Mouse (Mus musculus) heart, postnatal 4 days (tissue): ENCODE data around the gene Zfp36. TPM values are rescaled to one million over a fixed set of nuclear protein-coding genes. Genes with fewer than 3 reads are reported as not detected.

Experiments used
- DNase-seq: peaks from one replicate; pipeline ENCODE4 v3.0.0; 2021
- total RNA-seq, 2 experiments: library from RNA; stranded (reverse); gene quantifications; 2 replicates each; pipeline ENCODE4 v1.2.3; 2021

Gene Zfp36
- total RNA-seq, 2 experiments from 2014 or later = 12.7 to 12.9 TPM

- no peak for DNase-seq
Observed at GRCm38 (mm10) chr7:28335471-28335870, 44.6 kb downstream of the Zfp36 start.

DNA sequence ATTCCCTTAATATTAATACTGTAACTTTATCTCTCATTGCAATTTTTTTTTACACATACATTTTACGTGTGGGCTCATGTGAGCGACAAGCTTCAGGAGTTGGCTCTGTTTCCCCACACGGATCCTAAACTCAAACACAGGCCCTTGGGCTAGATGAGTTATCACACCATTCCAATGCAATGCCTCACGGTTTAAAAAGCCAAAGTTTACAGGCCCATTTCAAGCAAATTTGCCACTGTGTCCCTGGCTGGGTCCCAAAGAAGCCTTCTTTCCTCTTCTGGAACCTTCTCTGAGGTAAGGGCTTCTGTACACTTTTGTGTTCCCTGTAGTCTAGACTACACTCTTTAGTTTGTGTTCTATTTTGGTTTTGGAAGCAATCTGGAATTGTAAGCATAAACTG, 45.5 kb downstream of the Zfp36 start:
- DNase-seq = no peak

DNA sequence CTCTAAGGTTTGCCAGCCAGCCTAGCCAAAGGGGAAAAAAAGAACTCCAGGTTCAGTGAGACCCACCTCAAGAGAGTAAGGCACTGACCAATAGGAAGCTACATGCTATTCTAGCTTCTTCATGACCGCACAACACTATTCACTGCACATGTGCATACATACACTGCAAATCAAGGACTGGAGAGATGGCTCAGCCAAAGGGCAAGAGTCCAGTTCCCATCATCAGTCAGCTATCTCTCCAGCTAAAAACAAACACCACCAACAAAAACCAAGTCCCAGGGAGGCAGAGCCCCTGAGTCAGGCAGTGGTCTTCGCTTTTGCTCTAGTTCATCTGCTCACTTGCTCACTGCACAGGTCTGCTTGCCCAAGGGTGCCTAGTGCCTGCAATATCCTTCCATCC, 51.8 kb downstream of the Zfp36 start:
- no peak for DNase-seq

Other genes with a start within 250 kb of the Zfp36 start
- 10 to 100 TPM; 67.2 to 68.2 TPM for gene Fbl, start 210.5 kb downstream of the Zfp36 start, total RNA-seq
- gene Dyrk1b, start 200.8 kb downstream of the Zfp36 start, total RNA-seq = 10 to 100 TPM; 22.9 to 24.4 TPM
- 10 to 100 TPM; 13.7 to 19.7 TPM for gene Eid2, start 112.4 kb downstream of the Zfp36 start, total RNA-seq
- 10 to 100 TPM in 1 of 2 experiments, 1 to 10 TPM in 1; 8.5 to 10.9 TPM for gene Eid2b, start 102.5 kb downstream of the Zfp36 start, total RNA-seq
- gene Selenov, start 89.1 kb downstream of the Zfp36 start, total RNA-seq = not detected
- gene Dll3, start 78.0 kb downstream of the Zfp36 start, total RNA-seq = not detected
- 10 to 100 TPM; 68.6 to 76.6 TPM for gene Timm50, start 68.2 kb downstream of the Zfp36 start, total RNA-seq
- gene Supt5, start 41.5 kb downstream of the Zfp36 start, total RNA-seq = 10 to 100 TPM; 58.7 to 62.7 TPM
- 1,000 to 10,000 TPM in 1 of 2 experiments, 100 to 1,000 TPM in 1; 972 to 1,025 TPM for gene Rps16, start 29.6 kb downstream of the Zfp36 start, total RNA-seq
- 10 to 100 TPM; 42.1 to 42.9 TPM for gene Plekhg2, start 7.7 kb downstream of the Zfp36 start, total RNA-seq
- 10 to 100 TPM; 22.9 to 24.5 TPM for gene Med29, start 12.5 kb upstream of the Zfp36 start, total RNA-seq
- gene Paf1, start 12.7 kb upstream of the Zfp36 start, total RNA-seq = 10 to 100 TPM; 50.1 to 53.5 TPM
- gene Gmfg, start 57.2 kb upstream of the Zfp36 start, total RNA-seq = 1 to 10 TPM; 7.1 to 7.5 TPM
- gene Lrfn1, start 71.7 kb upstream of the Zfp36 start, total RNA-seq = 1 to 10 TPM; 2.5 to 3.3 TPM
- not detected for gene Ifnl2, start 130.2 kb upstream of the Zfp36 start, total RNA-seq
- gene Ifnl3, start 142.6 kb upstream of the Zfp36 start, total RNA-seq = not detected
- gene Sycn, start 160.6 kb upstream of the Zfp36 start, total RNA-seq = not detected
- gene Nccrp1, start 167.0 kb upstream of the Zfp36 start, total RNA-seq = not detected
- gene Samd4b, start 217.9 kb upstream of the Zfp36 start, total RNA-seq = 10 to 100 TPM; 49.2 to 50.5 TPM
- 10 to 100 TPM; 21.6 to 22.1 TPM for gene Pak4, start 217.9 kb upstream of the Zfp36 start, total RNA-seq